Mouse (Mus musculus) liver, embryonic 14.5 days (tissue): ENCODE results near the gene Scgb1b27.
"Not testable (repeated sequence)": the region's sequence is repeated elsewhere in the genome, so short reads cannot be mapped to it uniquely, and the experiment has no call there.

Experiments
- CTCF ChIP-seq: IDR thresholded peaks from 2 replicates; pipeline ENCODE4 v1.5.1; 2016; ENCODE audit warnings: antibody characterized with exemption, low read depth, control low read depth
- EP300 ChIP-seq: IDR thresholded peaks from 2 replicates; pipeline ENCODE4 v1.6.1; 2016; ENCODE audit warnings: antibody characterized with exemption, low read depth

GRCm38 (mm10) chr7:34036076-34036815 is 15.0 kb downstream of the Scgb1b27 start:
- not testable (repeated sequence) for TF ChIP-seq EP300, CTCF
